Mouse (Mus musculus): ENCODE results near the gene Prkacb. TPM values are rescaled to one million over a fixed set of nuclear protein-coding genes. Genes with fewer than 3 reads are reported as not detected.

Prkacb gene
- polyA plus RNA-seq, 1 experiment from 2014 or later = 115 TPM

- Histone ChIP-seq H3K4me1 (ENCODE audit: control insufficient read depth, insufficient read depth, low read length) (peaks cover 4% of the 10 kb centered on the region; the same call in 1 of the 2 replicates), H3K36me3 (ENCODE audit: control insufficient read depth, insufficient read depth, low read length) (no peaks in the 10 kb centered on the region), H3K9me3 (replicated peaks; ENCODE audit: control insufficient read depth, low read length) (no peaks in the 10 kb centered on the region), H3K4me2 (ENCODE audit: low read length) (peak overlapping the region; percentile 41), H3K4me3 (ENCODE audit: low read depth, low read length) (peak overlapping the region; percentile 13; the same call in 1 of the 2 replicates), H3K27me3 (replicated peaks; ENCODE audit: control insufficient read depth, insufficient read depth, low read length) (no peaks in the 10 kb centered on the region), H3K27ac (ENCODE audit: low read depth, low read length) (no peak overlapping the region), H3K9ac (ENCODE audit: low read length) (peak overlapping the region; percentile 0)
- WGBS = 25% methylated on average over 13 of the region's 13 CpGs
- DNase-seq (ENCODE audit: low spot score) = peak; percentile 91
- peak; percentile 57 for ATAC-seq
These were observed 130.6 kb downstream of the Prkacb start for GRCm38 (mm10) chr3:146682140-146682651.

GRCm38 (mm10) chr3:146681696-146682095, 131.1 kb downstream of the Prkacb start:
- Histone ChIP-seq H3K4me2 (ENCODE audit: low read length) (peak overlapping the region; percentile 41), H3K9me3 (replicated peaks; ENCODE audit: control insufficient read depth, low read length) (no peaks in the 10 kb centered on the region), H3K27me3 (replicated peaks; ENCODE audit: control insufficient read depth, insufficient read depth, low read length) (no peaks in the 10 kb centered on the region), H3K9ac (ENCODE audit: low read length) (peak overlapping the region; percentile 0), H3K4me1 (ENCODE audit: control insufficient read depth, insufficient read depth, low read length) (peaks cover 4% of the 10 kb centered on the region; the same call in 1 of the 2 replicates), H3K4me3 (ENCODE audit: low read depth, low read length) (peak overlapping the region; percentile 13; the same call in 1 of the 2 replicates), H3K36me3 (ENCODE audit: control insufficient read depth, insufficient read depth, low read length) (no peaks in the 10 kb centered on the region), H3K27ac (ENCODE audit: low read depth, low read length) (no peak overlapping the region)
- 58% methylated on average over 8 of the region's 8 CpGs for WGBS
- DNase-seq (ENCODE audit: low spot score) = peak; percentile 29
- ATAC-seq = peak; percentile 10; the same call in 1 of the 2 replicates

- Histone ChIP-seq H3K27me3 (replicated peaks; ENCODE audit: control insufficient read depth, insufficient read depth, low read length) (no peaks in the 10 kb centered on the region), H3K4me3 (ENCODE audit: low read depth, low read length) (no peak overlapping the region), H3K27ac (ENCODE audit: low read depth, low read length) (no peak overlapping the region), H3K36me3 (ENCODE audit: control insufficient read depth, insufficient read depth, low read length) (no peaks in the 10 kb centered on the region), H3K9ac (ENCODE audit: low read length) (no peak overlapping the region), H3K4me2 (ENCODE audit: low read length) (no peak overlapping the region), H3K4me1 (ENCODE audit: control insufficient read depth, insufficient read depth, low read length) (peaks cover 4% of the 10 kb centered on the region; the same call in 1 of the 2 replicates), H3K9me3 (replicated peaks; ENCODE audit: control insufficient read depth, low read length) (no peaks in the 10 kb centered on the region)
- ATAC-seq (no peak), DNase-seq (ENCODE audit: low spot score) (no peak)
- 91% methylated on average over 13 of the region's 13 CpGs for WGBS
These were observed 132.2 kb downstream of the Prkacb start for GRCm38 (mm10) chr3:146680625-146681024.

GRCm38 (mm10) chr3:146679646-146680045, 133.1 kb downstream of the Prkacb start:
- Histone ChIP-seq H3K4me1 (ENCODE audit: control insufficient read depth, insufficient read depth, low read length) (peaks cover under 1% of the 10 kb centered on the region; the same call in 1 of the 2 replicates), H3K27me3 (replicated peaks; ENCODE audit: control insufficient read depth, insufficient read depth, low read length) (no peaks in the 10 kb centered on the region), H3K9ac (ENCODE audit: low read length) (no peak overlapping the region), H3K27ac (ENCODE audit: low read depth, low read length) (no peak overlapping the region), H3K36me3 (ENCODE audit: control insufficient read depth, insufficient read depth, low read length) (no peaks in the 10 kb centered on the region), H3K9me3 (replicated peaks; ENCODE audit: control insufficient read depth, low read length) (no peaks in the 10 kb centered on the region), H3K4me2 (ENCODE audit: low read length) (no peak overlapping the region), H3K4me3 (ENCODE audit: low read depth, low read length) (no peak overlapping the region)
- WGBS = 95% methylated on average over 16 of the region's 16 CpGs
- no peak for ATAC-seq
- DNase-seq (ENCODE audit: low spot score) = no peak

Other genes with a start within 250 kb of the Prkacb start
- gene Uox, start 242.6 kb downstream of the Prkacb start, polyA plus RNA-seq (2014; fragmentation: Nextera tagmentation; extraction: Ambion mirVana) = not detected in 2 replicates
- gene Dnase2b, start 197.4 kb downstream of the Prkacb start, polyA plus RNA-seq (2014; fragmentation: Nextera tagmentation; extraction: Ambion mirVana) = not detected in 2 replicates
- gene 4930503B20Rik, start 161.7 kb downstream of the Prkacb start, polyA plus RNA-seq (2014; fragmentation: Nextera tagmentation; extraction: Ambion mirVana) = not detected in 2 replicates
- gene Samd13, start 127.4 kb downstream of the Prkacb start, polyA plus RNA-seq (2014; fragmentation: Nextera tagmentation; extraction: Ambion mirVana) = 0.22 and 0.30 TPM in 2 replicates
- gene Ttll7, start 39.4 kb upstream of the Prkacb start, polyA plus RNA-seq (2014; fragmentation: Nextera tagmentation; extraction: Ambion mirVana) = 6.5 and 7.2 TPM in 2 replicates

Data from forebrain, embryonic 14.5 days (tissue).